In genomic region chr11:55424746-55425360, GRCm38 (mm10) we compare ENCODE assay signal across 12 mouse cellular contexts. TPM values are rescaled to one million over a fixed set of nuclear protein-coding genes. Genes with fewer than 3 reads are reported as not detected.
DNase-seq lines count a peak whose midpoint lies in the region; ATAC-seq lines count a peak whose summit lies in the region.
"Had no signal": no experiment of that assay in that cellular context is flagged by ENCODE, and none has a peak within 500 bp of the region (broad histone marks: within the 10 kb centered on the region; RNA-seq: fewer than 3 reads in every experiment).

No protein-coding gene starts in this region.

- H3K9me3 ChIP-seq in heart, embryonic 13.5 days: no peaks in the 10 kb centered on the region
- H3K9me3 ChIP-seq in midbrain, embryonic 10.5 days (replicated peaks): no peaks in the 10 kb centered on the region
- no peaks in the 10 kb centered on the region for H3K9me3 ChIP-seq in midbrain, embryonic 14.5 days (ENCODE audit: control insufficient read depth, low read length)
- H3K9me3 ChIP-seq in embryonic facial prominence, embryonic 14.5 days (ENCODE audit: control insufficient read depth, low read length): no peaks in the 10 kb centered on the region
- H3K9me3 ChIP-seq in stomach, embryonic 14.5 days (ENCODE audit: control insufficient read depth, low read depth, low read length): no peaks in the 10 kb centered on the region
- H3K9me3 ChIP-seq: liver, embryonic 15.5 days had no signal

- H3K27ac ChIP-seq in heart, embryonic 13.5 days (replicated peaks): peak overlapping the region; percentile 87
- peak overlapping the region; percentile 75 for H3K27ac ChIP-seq in midbrain, embryonic 10.5 days (replicated peaks)
- no peak overlapping the region for H3K27ac ChIP-seq in midbrain, embryonic 14.5 days (replicated peaks; ENCODE audit: low read depth, low read length)
- peak overlapping the region; percentile 86 for H3K27ac ChIP-seq in embryonic facial prominence, embryonic 14.5 days (replicated peaks; ENCODE audit: low read depth, low read length)
- peak overlapping the region; percentile 57; the same call in 1 of the 2 replicates for H3K27ac ChIP-seq in stomach, embryonic 14.5 days (ENCODE audit: low read length)
- H3K27ac ChIP-seq: liver, embryonic 15.5 days had no signal

- ATAC-seq in heart, embryonic 13.5 days (ENCODE audit: extremely low read depth, insufficient number of reproducible peaks, low FRiP score, low TSS enrichment): no peak
- ATAC-seq in midbrain, embryonic 14.5 days (ENCODE audit: low FRiP score, low TSS enrichment): no peak
- no peak for ATAC-seq in embryonic facial prominence, embryonic 14.5 days (ENCODE audit: low read depth)
- no peak for ATAC-seq in stomach, embryonic 14.5 days (ENCODE audit: insufficient number of reproducible peaks, insufficient read depth, low FRiP score, low read depth)
- ATAC-seq: inflammation-experienced regulatory T-cells, adult 6 months had no signal

- no peak overlapping the region for H3K4me2 ChIP-seq in heart, embryonic 13.5 days
- no peak overlapping the region for H3K4me2 ChIP-seq in midbrain, embryonic 14.5 days (ENCODE audit: low read length)
- H3K4me2 ChIP-seq in embryonic facial prominence, embryonic 14.5 days (ENCODE audit: low read depth, low read length): no peak overlapping the region
- H3K4me2 ChIP-seq in stomach, embryonic 14.5 days (replicated peaks; ENCODE audit: low read depth, low read length): no peak overlapping the region
- H3K4me2 ChIP-seq: liver, embryonic 15.5 days had no signal

- 72% methylated on average over 8 of the region's 8 CpGs for WGBS in heart, embryonic 13.5 days
- 78% methylated on average over 8 of the region's 8 CpGs for WGBS in midbrain, embryonic 10.5 days
- WGBS in midbrain, embryonic 14.5 days: 76% methylated on average over 8 of the region's 8 CpGs
- WGBS in embryonic facial prominence, embryonic 14.5 days: 65% methylated on average over 8 of the region's 8 CpGs
- 77% methylated on average over 8 of the region's 8 CpGs for WGBS in stomach, embryonic 14.5 days

- H3K36me3 ChIP-seq in heart, embryonic 13.5 days: no peaks in the 10 kb centered on the region
- H3K36me3 ChIP-seq in midbrain, embryonic 10.5 days: no peaks in the 10 kb centered on the region
- no peaks in the 10 kb centered on the region for H3K36me3 ChIP-seq in midbrain, embryonic 14.5 days (ENCODE audit: control insufficient read depth, insufficient read depth, low read length)
- no peaks in the 10 kb centered on the region for H3K36me3 ChIP-seq in embryonic facial prominence, embryonic 14.5 days (ENCODE audit: control insufficient read depth, insufficient read depth, low read length)
- no peaks in the 10 kb centered on the region for H3K36me3 ChIP-seq in stomach, embryonic 14.5 days (ENCODE audit: control insufficient read depth, insufficient read depth, low read length)
- H3K36me3 ChIP-seq: liver, embryonic 15.5 days had no signal

- no peak overlapping the region for H3K4me3 ChIP-seq in heart, embryonic 13.5 days
- H3K4me3 ChIP-seq in midbrain, embryonic 10.5 days: no peak overlapping the region
- H3K4me3 ChIP-seq in midbrain, embryonic 14.5 days (replicated peaks; ENCODE audit: low read depth, low read length): no peak overlapping the region
- no peak overlapping the region for H3K4me3 ChIP-seq in embryonic facial prominence, embryonic 14.5 days (ENCODE audit: low read depth, low read length)
- no peak overlapping the region for H3K4me3 ChIP-seq in stomach, embryonic 14.5 days (ENCODE audit: low read depth, low read length)
- H3K4me3 ChIP-seq: liver, embryonic 15.5 days had no signal

- H3K9ac ChIP-seq in heart, embryonic 13.5 days: peak overlapping the region; percentile 47; the same call in 1 of the 2 replicates
- H3K9ac ChIP-seq in midbrain, embryonic 14.5 days (replicated peaks; ENCODE audit: low read length): no peak overlapping the region
- peak overlapping the region; percentile 15; the same call in 1 of the 2 replicates for H3K9ac ChIP-seq in embryonic facial prominence, embryonic 14.5 days (ENCODE audit: low read depth, low read length)
- no peak overlapping the region for H3K9ac ChIP-seq in stomach, embryonic 14.5 days (replicated peaks; ENCODE audit: low read depth, low read length)
- H3K9ac ChIP-seq: liver, embryonic 15.5 days had no signal

- H3K4me1 ChIP-seq in heart, embryonic 13.5 days: peaks cover 65% of the 10 kb centered on the region
- peaks cover 58% of the 10 kb centered on the region for H3K4me1 ChIP-seq in midbrain, embryonic 10.5 days
- peaks cover 19% of the 10 kb centered on the region for H3K4me1 ChIP-seq in midbrain, embryonic 14.5 days (ENCODE audit: control insufficient read depth, insufficient read depth, low read length)
- H3K4me1 ChIP-seq in embryonic facial prominence, embryonic 14.5 days (ENCODE audit: control insufficient read depth, insufficient read depth, low read length): peaks cover 41% of the 10 kb centered on the region
- H3K4me1 ChIP-seq in stomach, embryonic 14.5 days (ENCODE audit: control insufficient read depth, insufficient read depth, low read length): peaks cover 45% of the 10 kb centered on the region; the same call in 1 of the 2 replicates

- DNase-seq in heart, postnatal 14 days: no peak
- DNase-seq in midbrain, embryonic 10.5 days (ENCODE audit: low spot score): no peak
- DNase-seq in midbrain, embryonic 14.5 days: no peak
- peak; percentile 61 for DNase-seq in embryonic facial prominence, embryonic 14.5 days (ENCODE audit: low spot score)
- DNase-seq in frontal cortex, postnatal 25 days (ENCODE audit: low spot score in 2 of 2): no peak
- DNase-seq: embryo, embryonic 11 days; layer of hippocampus, postnatal 36 days had no signal

- intact Hi-C loops in heart, postnatal 14 days (cut with DNase I): no loop called here

- H3K27me3 ChIP-seq in heart, embryonic 13.5 days (replicated peaks): no peaks in the 10 kb centered on the region
- no peaks in the 10 kb centered on the region for H3K27me3 ChIP-seq in midbrain, embryonic 10.5 days (ENCODE audit: low read depth, poor library complexity, severe bottlenecking)
- H3K27me3 ChIP-seq in midbrain, embryonic 14.5 days (ENCODE audit: control insufficient read depth, insufficient read depth, low read length): no peaks in the 10 kb centered on the region
- H3K27me3 ChIP-seq in embryonic facial prominence, embryonic 14.5 days (replicated peaks; ENCODE audit: control insufficient read depth, insufficient read depth, low read length): no peaks in the 10 kb centered on the region
- no peaks in the 10 kb centered on the region for H3K27me3 ChIP-seq in stomach, embryonic 14.5 days (ENCODE audit: control insufficient read depth, insufficient read depth, low read length)
- H3K27me3 ChIP-seq: liver, embryonic 15.5 days had no signal

RNA-seq across cellular contexts. Expression of gene Sparc, which starts 1.9 kb away (rescaled TPM):
- polyA plus RNA-seq in heart, embryonic 13.5 days (2015; fragmentation: Nextera tagmentation; extraction: Ambion mirVana): 1,654 and 1,741 TPM in 2 replicates
- total RNA-seq in heart, postnatal 14 days (2021): 1,000 to 10,000 TPM; 1,338 to 1,403 TPM
- polyA plus RNA-seq in midbrain, embryonic 10.5 days (2016; fragmentation: Nextera tagmentation; extraction: Ambion mirVana): 333 and 416 TPM in 2 replicates
- polyA plus RNA-seq in midbrain, embryonic 14.5 days (2014; fragmentation: Nextera tagmentation; extraction: Ambion mirVana): 240 and 427 TPM in 2 replicates
- 2,713 and 3,340 TPM in 2 replicates for polyA plus RNA-seq in embryonic facial prominence, embryonic 14.5 days (2014; fragmentation: Nextera tagmentation; extraction: Ambion mirVana)
- polyA plus RNA-seq in stomach, embryonic 14.5 days (2014; fragmentation: Nextera tagmentation; extraction: Ambion mirVana): 1,638 and 1,722 TPM in 2 replicates
- total RNA-seq: monocyte, adult 5-6 weeks had no signal
- polyA plus RNA-seq: inflammation-experienced regulatory T-cells, adult 6 months had no signal

RNA-seq across cellular contexts. Expression of gene Atox1, which starts 36.2 kb away (rescaled TPM):
- polyA plus RNA-seq in heart, embryonic 13.5 days (2015; fragmentation: Nextera tagmentation; extraction: Ambion mirVana): 283 and 302 TPM in 2 replicates
- total RNA-seq in heart, postnatal 14 days (2021): 100 to 1,000 TPM; 138 to 146 TPM
- polyA plus RNA-seq in midbrain, embryonic 10.5 days (2016; fragmentation: Nextera tagmentation; extraction: Ambion mirVana): 229 and 231 TPM in 2 replicates
- 244 and 294 TPM in 2 replicates for polyA plus RNA-seq in midbrain, embryonic 14.5 days (2014; fragmentation: Nextera tagmentation; extraction: Ambion mirVana)
- 409 and 416 TPM in 2 replicates for polyA plus RNA-seq in embryonic facial prominence, embryonic 14.5 days (2014; fragmentation: Nextera tagmentation; extraction: Ambion mirVana)
- polyA plus RNA-seq in stomach, embryonic 14.5 days (2014; fragmentation: Nextera tagmentation; extraction: Ambion mirVana): 463 and 507 TPM in 2 replicates

RNA-seq across cellular contexts. Expression of gene G3bp1, which starts 44.6 kb away (rescaled TPM):
- 111 and 113 TPM in 2 replicates for polyA plus RNA-seq in heart, embryonic 13.5 days (2015; fragmentation: Nextera tagmentation; extraction: Ambion mirVana)
- 10 to 100 TPM; 40.3 to 44.7 TPM for total RNA-seq in heart, postnatal 14 days (2021)
- polyA plus RNA-seq in midbrain, embryonic 10.5 days (2016; fragmentation: Nextera tagmentation; extraction: Ambion mirVana): 258 and 281 TPM in 2 replicates
- polyA plus RNA-seq in midbrain, embryonic 14.5 days (2014; fragmentation: Nextera tagmentation; extraction: Ambion mirVana): 83.6 and 125 TPM in 2 replicates
- polyA plus RNA-seq in embryonic facial prominence, embryonic 14.5 days (2014; fragmentation: Nextera tagmentation; extraction: Ambion mirVana): 147 and 171 TPM in 2 replicates
- polyA plus RNA-seq in stomach, embryonic 14.5 days (2014; fragmentation: Nextera tagmentation; extraction: Ambion mirVana): 162 and 177 TPM in 2 replicates

Comparison
In these comparisons a context has a peak if more than half of its experiments do, and no peak if none do; other contexts are left out.
1. H3K9ac ChIP-seq: peak in heart, embryonic 13.5 days (single experiment) and embryonic facial prominence, embryonic 14.5 days (single experiment); none in midbrain, embryonic 14.5 days (single experiment) and stomach, embryonic 14.5 days (single experiment).